Mouse (Mus musculus): ENCODE measurements around the gene Car12.

The Car12 gene

DNA sequence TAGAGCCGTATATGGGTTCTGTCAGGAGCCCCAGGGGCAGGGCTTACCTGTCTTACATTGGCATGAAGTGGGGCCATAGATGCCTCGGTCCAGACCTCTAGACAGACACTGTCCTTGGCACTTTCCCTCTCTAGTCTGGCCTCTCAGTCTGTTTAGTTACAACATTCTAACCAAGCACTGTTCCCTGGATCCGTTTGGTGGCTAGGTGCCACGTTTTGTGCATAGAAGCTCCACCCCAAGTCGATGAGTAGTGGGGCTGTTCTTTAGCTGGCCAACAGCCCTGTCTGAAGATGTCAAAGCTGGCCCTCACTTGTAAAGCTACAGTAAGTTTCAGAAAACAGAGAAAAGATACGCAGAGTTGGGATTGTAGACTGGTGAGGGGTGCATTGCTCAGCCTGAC, 2.9 kb upstream of the Car12 start:
- no peak for DNase-seq (ENCODE audit: low spot score in 2 of 2)

DNA sequence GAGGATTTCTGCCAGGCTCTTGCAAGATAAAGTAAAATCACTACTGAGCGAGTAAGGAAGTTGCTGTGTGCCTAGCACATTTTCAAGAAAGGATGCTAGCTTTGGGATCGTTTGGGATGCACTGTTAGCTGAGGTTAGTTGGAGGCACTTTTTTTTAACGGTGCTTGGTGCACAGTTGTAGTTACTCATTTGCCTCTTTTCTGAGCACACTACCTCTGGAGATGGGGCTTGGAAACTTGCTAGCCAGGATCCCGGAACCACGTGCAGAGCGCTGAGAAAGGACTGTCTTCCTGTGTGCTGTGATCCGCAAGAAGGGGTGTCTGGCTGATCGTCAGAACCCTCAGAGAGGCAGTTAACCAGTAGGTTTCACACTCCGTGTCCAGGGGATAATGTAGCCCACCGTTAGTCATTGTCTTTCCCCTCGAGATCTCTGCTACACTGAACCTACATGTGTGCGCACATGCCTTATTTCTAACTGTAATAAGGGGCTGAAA, 583 bp downstream of the Car12 start:
- DNase-seq (ENCODE audit: low spot score in 2 of 2): no peak

DNA sequence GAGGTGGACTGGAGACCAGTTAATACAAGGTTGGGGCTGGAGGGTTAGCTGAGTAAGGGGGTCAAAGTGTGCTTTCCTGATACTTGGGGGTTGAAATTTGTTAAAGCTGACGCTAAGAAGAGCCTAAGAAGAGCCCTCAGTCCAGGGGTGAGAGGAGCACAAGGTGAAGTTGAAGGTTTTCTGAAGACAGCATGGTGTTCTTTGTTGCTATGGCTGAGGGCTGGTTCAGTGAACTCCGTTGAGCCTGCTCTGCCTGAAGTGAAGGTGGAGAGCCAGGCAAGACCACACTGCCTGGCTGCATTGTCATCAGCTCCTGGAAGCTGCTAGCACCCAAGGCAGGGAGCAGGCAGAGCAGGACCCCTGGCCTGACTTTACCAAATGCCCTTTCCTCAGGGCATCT, 1.9 kb downstream of the Car12 start:
- no peak for DNase-seq (ENCODE audit: low spot score in 2 of 2)

DNA sequence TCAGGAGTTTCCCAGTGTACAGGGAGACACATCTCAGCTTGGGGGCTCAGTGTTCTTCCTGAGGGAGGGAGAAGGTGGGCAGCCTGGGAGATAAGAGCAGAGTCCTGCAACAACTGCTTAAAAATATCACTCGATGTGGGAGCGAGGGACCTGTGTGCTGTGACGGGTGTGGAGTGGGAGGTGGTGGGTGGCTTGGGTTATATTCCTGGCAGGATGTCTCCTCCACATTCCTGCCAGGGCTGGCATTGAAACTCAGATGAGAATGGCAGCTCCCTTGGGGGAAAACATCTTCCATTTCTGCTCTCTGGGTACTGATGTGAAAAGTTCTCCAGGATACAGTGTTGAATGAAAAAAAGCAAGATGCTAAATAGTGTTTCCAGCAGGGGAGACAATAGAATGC, 3.0 kb downstream of the Car12 start:
- no peak for DNase-seq (ENCODE audit: low spot score in 2 of 2)

DNA sequence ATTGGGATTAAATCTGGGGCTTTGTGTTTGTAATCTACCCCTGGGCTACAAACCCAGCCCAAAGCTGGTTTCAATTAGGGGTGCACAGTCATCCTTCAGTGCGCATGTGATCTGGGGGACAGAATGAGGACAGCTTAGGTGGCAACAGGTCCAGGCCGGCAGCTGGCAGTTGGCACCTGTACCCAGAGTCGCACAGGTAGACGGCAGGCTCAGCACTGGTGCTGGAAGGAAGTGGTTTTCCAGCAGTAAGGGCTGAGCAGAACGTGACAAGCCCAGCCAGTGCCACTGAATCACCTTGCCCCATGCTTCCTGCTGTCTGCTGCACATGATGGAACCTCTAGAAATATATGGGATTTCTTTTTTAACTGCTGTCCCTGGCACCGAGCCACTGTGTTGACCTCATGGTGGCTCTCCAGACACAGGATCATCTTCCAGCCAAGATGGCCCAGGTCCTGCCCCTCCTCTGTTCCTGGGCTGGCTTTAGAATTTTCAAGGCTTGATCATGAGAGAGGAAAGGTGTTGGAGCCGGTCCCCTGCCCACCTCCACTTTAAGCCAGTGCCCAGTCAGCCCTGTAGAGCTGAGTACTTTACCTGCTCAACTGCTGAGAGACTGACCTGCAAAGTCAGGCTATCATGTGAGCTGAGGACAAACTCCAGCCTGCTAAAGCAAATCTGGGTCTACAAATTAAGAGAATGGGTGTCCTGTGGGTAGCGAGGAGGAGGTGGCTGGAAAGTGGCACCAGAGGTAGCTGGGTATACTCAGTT, 7.4 kb downstream of the Car12 start:
- DNase-seq (ENCODE audit: low spot score in 2 of 2): no peak

DNA sequence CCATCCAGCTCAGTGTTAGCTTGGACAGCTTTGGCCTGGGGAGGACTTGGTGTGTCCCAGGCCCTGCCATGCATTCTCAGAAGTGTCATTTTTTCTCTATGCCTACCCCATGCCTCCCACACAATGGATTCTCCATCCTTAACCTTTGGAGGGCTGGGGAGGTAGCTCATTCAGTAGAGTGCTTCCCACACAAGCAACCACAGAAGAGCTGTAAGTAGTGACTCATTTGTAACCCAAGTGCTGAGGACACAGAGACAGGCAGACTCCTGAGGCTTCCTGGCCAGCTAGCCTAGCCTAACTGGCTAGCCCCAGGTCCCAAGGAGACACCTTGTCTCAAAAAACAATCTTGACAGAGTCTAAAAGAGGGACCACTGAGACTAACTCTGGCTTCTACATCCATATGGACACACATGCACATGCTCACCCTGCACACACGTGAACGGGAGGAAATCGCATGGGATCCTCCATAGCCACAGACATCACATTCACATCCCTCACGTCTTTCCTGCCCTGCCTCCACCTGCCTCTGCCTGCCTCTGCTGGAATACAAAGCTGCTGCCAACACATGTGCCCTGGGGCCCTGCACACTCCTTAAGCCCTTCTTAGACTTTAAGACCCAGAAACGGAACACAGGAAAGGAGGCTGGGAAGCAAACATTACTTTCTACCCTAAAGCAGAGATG, 8.8 kb downstream of the Car12 start:
- no peak for DNase-seq (ENCODE audit: low spot score in 2 of 2)

DNA sequence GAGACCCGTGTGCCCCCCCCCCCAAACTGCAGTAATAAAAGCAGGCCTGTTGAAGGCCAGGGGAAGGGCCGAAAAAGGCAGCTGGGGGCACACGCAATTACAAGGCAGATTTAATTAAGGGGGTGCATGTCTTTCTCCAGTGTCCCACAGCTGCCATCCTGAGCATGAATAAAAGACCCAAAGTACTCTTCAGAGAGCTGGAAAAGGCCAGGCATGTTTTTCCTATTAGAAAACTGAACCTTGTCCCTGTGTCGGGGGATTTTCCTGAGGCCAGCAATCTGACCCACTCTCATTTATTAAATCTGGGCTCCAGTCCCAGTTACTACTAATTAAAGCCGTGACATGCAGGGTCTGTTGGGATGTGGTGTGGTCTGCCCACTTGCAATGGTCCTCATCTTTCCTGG, 9.4 kb downstream of the Car12 start:
- DNase-seq (ENCODE audit: low spot score in 2 of 2): no peak

DNA sequence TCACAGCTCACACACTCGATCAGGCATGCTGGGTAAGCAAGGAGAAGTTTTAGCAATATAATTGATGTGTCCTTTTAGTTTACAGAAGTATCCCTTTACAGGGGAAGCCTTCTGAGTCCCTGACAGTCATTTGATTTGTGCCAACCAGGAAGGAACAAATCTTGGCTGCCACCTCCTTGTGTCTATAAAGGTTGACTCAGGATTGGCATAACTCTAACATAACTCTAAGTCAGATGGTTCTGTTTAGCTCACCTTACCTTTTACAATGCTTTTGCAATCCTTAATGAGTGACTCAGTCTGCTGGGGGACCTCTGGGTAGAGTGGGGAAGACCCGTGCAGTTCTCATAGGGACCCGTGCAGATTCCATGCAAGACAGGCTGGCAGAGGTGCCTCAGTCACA, 12.1 kb downstream of the Car12 start:
- DNase-seq (ENCODE audit: low spot score in 2 of 2): no peak

DNA sequence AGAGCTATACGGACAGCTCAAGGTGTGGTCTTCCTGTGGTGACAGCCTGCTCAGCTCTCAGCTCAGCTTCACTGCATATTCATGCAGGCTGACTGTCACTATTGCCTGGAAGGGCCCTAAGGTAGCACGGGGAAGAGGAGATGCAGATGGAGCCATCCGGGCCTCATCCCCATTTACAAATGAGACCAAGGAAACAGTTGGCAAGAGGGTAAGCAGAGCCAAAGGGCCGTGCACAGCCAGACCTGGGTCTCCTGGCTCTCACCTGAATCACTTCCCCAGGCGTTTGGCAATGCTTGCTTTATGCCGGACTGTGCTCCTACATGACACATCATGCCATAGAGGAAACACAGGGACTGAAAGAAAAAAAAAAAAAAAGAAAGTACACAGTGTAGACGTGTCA, 13.8 kb downstream of the Car12 start:
- DNase-seq (ENCODE audit: low spot score in 2 of 2): peak in 1 of 2 experiments; percentile 38

DNA sequence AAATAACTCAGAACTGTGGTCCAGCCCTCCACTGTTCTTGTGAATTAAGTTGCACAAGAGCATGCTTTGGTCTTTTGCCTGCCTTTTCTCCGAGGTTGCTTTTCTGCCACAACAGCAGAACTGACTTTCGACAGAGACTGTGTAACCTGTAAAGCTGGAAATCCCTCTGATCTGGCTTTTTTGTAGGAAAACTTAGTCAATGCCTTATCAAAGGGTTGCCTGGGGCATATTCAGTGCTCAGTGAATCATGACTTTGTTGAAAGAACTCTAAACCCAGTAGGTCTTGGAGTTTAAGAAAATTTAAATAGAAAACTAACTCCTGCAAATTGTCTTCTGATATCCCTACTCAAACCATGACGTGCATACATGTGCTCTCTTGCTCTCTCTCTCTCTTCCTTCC, 17.1 kb downstream of the Car12 start:
- DNase-seq (ENCODE audit: low spot score in 2 of 2): no peak

DNA sequence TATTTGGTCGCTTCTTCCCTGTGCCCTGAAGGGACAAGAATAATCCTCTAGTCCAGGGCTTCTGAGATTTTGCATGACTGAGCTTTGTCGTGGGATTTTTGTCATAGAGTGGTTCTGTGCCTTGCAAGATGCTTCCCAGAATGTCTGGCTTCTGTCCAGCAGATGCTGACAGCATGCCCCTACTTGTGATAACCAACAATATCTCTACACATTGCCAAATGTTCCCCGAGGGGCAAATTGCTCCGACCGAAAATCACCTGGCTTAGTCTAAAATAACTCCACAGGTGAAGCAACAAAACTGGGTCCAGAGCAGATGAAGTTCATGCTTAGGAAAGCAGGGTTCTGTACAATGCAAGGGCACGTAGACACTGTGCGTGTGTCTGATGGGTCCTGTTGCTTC, 17.8 kb downstream of the Car12 start:
- no peak for DNase-seq (ENCODE audit: low spot score in 2 of 2)

DNA sequence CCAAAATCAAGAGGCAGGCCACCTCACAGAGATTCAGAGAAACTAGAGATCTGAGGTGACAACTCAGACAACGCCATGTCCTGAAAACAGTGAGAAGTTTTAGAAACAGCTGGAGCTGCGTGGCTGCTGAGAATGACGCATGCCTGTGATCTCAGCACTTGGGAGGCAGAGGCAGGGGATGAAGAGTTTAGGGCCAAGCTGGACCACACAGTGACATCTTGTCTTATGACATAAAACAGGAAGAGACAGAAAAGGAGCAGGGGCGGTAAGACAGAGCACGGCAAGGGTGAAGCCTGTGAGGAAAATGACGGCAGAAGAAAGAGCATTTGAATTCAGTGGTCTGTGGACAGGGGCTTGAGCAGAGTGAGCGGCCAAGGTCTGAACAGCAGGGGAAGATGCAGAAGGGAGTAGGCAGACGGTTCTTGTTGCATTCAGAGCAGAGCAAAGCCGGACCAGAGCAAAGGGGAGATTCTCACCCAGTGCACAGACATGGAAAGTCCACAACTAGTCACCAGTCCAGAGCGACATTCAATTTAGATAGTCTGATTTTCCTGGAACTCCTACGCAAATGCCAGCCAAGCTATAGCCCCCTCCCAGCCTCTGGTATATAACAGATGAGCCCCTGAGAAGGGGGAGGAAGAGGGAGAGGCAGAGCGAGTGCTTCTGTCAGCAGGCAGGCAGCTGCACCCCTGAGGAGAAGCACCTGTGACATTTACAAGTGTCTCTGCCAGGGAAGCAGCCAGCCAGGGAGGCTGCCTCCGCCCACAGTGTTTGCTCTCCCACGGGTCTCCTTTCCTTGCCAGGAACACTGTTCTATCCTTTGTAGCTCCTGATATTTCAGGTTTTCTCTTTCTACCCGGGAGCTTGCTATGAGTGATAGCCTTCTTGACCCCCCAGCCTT, 19.6 kb downstream of the Car12 start:
- DNase-seq (ENCODE audit: low spot score in 2 of 2): peak in 1 of 2 experiments; percentile 24

DNA sequence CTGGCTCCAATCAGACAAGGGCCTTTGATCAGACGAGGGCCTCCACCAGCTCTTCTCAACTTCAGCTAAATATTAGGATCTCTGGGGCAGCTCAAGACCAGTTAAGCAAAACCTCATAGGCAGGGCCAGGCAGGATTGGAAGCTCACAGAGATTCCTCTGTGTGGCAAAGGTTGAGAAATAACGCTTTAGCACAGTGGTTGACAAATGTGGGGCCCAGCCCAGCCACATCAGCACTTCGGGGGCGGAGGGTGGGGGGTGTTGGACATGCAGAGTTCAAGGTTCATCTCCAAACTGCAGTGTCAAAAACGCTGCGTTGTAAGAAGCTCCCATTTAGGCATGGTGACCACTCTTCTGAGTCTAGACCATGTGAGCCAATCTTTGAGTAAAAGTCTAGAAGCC, 21.1 kb downstream of the Car12 start:
- DNase-seq (ENCODE audit: low spot score in 2 of 2): no peak

DNA sequence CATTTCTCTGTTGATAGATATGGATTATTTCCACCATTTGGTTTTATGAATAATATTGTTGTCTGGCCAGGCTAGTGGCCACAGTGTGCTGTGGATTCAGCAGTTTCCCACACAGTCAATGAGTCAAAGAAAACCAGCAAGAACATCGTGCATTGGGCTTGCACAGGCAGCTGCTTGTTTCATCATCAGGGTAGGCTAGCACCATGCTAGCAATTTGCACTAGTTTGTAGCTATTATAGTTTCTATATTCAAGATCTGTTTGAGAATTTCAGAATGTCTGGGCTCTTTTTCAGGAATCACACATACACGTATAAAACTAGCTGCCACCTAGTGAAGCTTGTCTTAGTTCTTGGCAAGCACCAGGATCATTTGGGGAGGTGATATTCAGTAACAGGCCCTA, 21.6 kb downstream of the Car12 start:
- DNase-seq (ENCODE audit: low spot score in 2 of 2): no peak

DNA sequence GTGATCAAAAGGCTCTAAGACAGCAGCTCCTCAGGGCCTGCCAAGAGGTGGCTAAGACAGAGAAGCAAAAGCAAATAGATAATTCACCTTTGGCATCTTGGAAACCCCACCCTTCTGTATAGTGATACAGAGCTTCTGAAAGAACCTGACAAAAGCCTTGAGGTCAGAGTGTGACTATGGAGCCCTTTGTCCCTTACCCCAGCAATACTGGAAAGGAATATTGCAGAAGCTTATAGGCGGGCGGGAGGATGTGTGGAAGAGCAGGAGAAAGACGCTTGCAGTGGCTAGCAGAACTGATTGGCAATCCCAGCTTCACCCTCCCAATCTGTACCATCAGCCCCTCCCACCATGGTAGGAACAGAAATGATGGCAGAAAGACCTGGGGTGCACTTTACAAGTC, 22.5 kb downstream of the Car12 start:
- DNase-seq (ENCODE audit: low spot score in 2 of 2): no peak

DNA sequence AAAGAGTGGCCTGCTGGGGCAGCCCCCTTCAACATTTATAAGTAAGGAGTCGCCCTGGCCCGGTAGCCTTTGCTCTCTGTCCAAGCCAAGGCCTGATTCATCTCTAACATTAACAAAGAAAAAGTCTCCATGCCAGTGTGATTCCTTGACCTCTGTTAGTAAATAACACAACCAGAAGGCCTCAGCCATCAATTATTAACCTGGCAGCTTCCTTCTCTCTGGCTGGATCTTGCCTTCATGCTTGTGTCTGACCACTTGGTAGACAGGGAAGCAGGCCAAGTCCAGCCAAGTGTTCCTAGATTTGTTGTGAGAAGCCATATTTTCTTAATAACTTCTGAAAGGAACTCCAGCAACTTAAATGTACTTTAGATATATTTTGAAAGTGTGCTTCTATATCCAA, 23.1 kb downstream of the Car12 start:
- DNase-seq (ENCODE audit: low spot score in 2 of 2): no peak

DNA sequence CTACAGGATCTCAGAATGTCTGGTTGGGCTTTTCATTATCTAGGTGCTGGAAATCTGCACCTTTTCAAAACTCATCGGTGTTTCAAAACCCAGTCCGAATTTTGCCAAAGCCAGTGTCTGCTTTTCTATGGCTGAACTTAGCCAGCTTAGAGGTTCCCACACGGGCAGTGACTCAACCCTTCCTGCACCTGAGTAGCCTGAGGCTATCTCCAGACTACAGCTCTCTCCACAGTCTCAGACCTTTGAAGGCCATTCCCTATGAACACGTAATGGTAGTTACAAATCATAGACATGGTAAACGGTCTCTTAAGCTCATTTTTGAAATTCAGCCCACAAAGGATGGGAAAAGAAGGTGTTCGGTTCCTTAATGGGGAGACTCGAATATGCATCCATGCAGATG, 26.0 kb downstream of the Car12 start:
- DNase-seq (ENCODE audit: low spot score in 2 of 2): no peak

DNA sequence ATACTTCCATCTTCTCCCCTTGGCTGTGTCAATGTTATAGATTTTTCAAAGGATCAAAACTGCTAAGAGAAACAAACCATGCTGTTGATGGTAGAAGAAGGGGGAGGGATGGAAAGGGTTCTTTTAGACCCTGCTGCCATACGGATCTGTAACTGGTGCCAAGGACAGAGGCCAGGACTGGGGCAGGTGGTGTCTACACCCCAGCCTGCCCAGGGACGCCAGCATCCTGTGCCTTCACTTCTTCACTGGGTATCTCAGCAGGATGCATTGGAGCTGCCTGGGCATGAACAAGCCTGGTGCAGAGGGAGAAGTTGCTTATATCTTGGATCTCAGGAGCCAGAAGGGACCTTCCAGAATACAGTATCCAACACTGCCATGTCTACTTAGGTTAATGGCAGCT, 31.0 kb downstream of the Car12 start:
- DNase-seq (ENCODE audit: low spot score in 2 of 2): no peak

DNA sequence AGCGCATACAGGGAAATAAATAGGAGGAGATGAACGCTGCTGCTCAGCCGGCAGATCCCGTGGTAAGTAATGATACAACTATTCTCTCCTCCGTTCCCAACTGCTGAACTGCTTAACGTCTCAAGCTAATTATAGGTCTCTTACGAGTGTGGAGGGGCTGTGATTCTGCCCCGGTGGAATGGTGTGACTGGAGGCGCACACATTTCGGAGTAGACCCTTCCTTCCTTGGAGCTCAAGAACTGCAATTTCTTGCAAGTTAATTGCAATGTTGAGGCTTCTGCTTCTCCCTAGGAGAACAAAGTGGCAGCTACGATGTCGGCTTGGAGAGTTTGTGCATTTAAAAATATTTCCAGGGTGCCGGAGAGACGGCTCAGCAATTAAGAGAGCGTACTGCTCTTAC, 34.9 kb downstream of the Car12 start:
- DNase-seq (ENCODE audit: low spot score in 2 of 2): no peak

DNA sequence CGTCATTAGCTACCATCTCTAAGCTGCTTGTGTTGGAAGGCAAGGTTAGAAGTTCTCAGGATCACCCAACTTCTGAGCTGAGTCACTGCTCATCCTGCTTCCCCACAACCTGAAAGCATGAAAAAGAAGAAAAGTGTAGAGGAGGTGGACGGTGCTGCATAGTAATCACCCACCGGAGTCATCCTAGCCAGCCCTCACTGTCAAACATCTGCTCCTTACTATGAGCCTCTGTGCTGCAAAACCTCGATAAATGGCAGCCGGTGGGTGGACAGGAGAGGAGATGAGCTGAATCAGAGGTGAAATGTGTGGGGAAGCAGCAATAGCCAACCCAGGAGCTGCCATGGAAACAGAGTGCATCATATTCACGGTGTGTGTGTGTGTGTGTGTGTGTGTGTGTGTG, 39.4 kb downstream of the Car12 start:
- DNase-seq (ENCODE audit: low spot score in 2 of 2): no peak

DNA sequence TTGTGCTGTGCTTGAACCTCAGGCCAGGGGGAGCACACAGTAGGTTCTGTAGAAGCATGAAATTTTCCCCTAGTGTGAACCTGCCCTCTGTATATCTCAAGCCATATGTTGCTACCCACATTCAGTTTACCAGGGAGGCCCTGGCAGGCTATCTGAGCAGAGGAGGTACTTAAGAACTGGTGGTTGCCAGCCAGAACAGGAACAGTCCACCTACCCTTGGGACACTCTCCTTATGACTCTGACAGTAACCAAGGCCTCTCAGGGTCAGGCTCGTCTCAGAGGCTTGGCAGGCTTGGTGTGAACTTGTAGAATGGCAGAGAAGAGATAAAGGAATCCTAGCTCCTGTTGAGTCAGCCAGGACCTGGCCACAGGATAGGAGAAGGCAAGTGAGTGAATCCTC, 47.5 kb downstream of the Car12 start:
- no peak for DNase-seq (ENCODE audit: low spot score in 2 of 2)

DNA sequence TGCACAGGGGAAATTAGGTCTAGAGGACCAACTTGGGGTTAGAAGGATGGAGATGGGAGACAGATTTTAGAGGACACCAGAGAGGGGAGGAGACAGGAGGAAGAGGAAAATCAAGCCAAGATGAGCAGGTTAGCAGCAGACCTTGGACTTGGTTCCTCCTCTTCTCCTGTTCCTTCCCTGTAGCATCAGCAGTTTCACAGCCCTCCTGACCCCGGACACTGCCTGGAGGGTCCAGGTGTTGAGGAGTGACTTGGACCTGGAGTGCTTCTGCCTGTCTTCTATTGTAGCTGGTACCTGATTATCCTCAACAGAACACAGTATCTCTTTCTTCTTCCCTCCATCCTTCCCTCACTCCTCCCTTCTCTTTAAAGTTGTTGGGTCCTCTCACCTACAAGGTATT, 55.2 kb downstream of the Car12 start:
- no peak for DNase-seq (ENCODE audit: low spot score in 2 of 2)
